9 mouse cellular contexts compared by ENCODE assay signal in genomic region chr2:118542971-118543573, GRCm38 (mm10). TPM values are rescaled to one million over a fixed set of nuclear protein-coding genes. Genes with fewer than 3 reads are reported as not detected.
DNase-seq lines count a peak whose midpoint lies in the region; ATAC-seq and TF ChIP-seq lines count a peak whose summit lies in the region.
"Had no signal": no experiment of that assay in that cellular context is flagged by ENCODE, and none has a peak within 500 bp of the region (broad histone marks: within the 10 kb centered on the region; RNA-seq: fewer than 3 reads in every experiment).

No protein-coding gene starts in this region.

- no peak for ATAC-seq in kidney, embryonic 14.5 days (ENCODE audit: low FRiP score, low TSS enrichment)
- ATAC-seq in kidney, postnatal 0 days (replicated peaks; ENCODE audit: low FRiP score, low read depth): no peak
- ATAC-seq in megakaryocyte-erythroid progenitor cell, adult 5-6 weeks (replicated peaks; ENCODE audit: low FRiP score, low TSS enrichment, poor library complexity, severe bottlenecking): no peak

- no peak overlapping the region for H3K9ac ChIP-seq in kidney, embryonic 14.5 days (ENCODE audit: low read depth, low read length)
- no peak overlapping the region for H3K9ac ChIP-seq in kidney, postnatal 0 days (ENCODE audit: low read depth, low read length)
- H3K9ac ChIP-seq: neural tube, embryonic 12.5 days had no signal

- peaks cover 8% of the 10 kb centered on the region; the same call in 1 of the 2 replicates for H3K36me3 ChIP-seq in kidney, embryonic 14.5 days (ENCODE audit: control insufficient read depth, insufficient read depth, low read length)
- no peaks in the 10 kb centered on the region for H3K36me3 ChIP-seq in kidney, postnatal 0 days (ENCODE audit: insufficient read depth, low read length)

- H3K4me2 ChIP-seq in kidney, embryonic 14.5 days (replicated peaks; ENCODE audit: low read depth, low read length): no peak overlapping the region; the same call in 1 of the 2 replicates
- H3K4me2 ChIP-seq in kidney, postnatal 0 days (ENCODE audit: low read length): no peak overlapping the region

- TF ChIP-seq POLR2A in brain, embryonic 14.5 days (IDR thresholded peaks at IDR 0.05; ENCODE audit: borderline replicate concordance, extremely low read depth, insufficient read depth, insufficient read length, poor library complexity, severe bottlenecking): no peak

- 96% methylated on average over 1 of the region's 1 CpGs for WGBS in kidney, embryonic 14.5 days
- WGBS in kidney, postnatal 0 days: 58% methylated on average over 1 of the region's 1 CpGs

- no peak for DNase-seq in kidney, postnatal 14 days
- peak; percentile 30 for DNase-seq in ES-CJ7 (ENCODE audit: low read depth, low spot score)
- no peak for DNase-seq in brain, embryonic 14.5 days (ENCODE audit: low read depth)
- no peak for DNase-seq in kidney, postnatal 0 days (ENCODE audit: low spot score)
- DNase-seq in thymus, postnatal 25 days: no peak
- no peak for DNase-seq in spleen, adult 18-20 months

- peak; percentile 25; the same call in 1 of the 2 replicates for TF ChIP-seq CTCF in brain, embryonic 14.5 days (IDR thresholded peaks at IDR 0.05; ENCODE audit: borderline replicate concordance, extremely low read depth, insufficient read depth, insufficient read length)
- peak; percentile 54 for TF ChIP-seq CTCF in kidney, postnatal 0 days (IDR thresholded peaks at IDR 0.05; ENCODE audit: low read depth)

- H3K27me3 ChIP-seq in kidney, embryonic 14.5 days (ENCODE audit: control insufficient read depth, insufficient read depth, low read length): no peaks in the 10 kb centered on the region
- H3K27me3 ChIP-seq in kidney, postnatal 0 days (ENCODE audit: insufficient read depth, low read length): no peaks in the 10 kb centered on the region
- H3K27me3 ChIP-seq: neural tube, embryonic 12.5 days had no signal

- H3K4me3 ChIP-seq in kidney, embryonic 14.5 days (ENCODE audit: low read length): no peak overlapping the region
- no peak overlapping the region for H3K4me3 ChIP-seq in kidney, postnatal 0 days (replicated peaks; ENCODE audit: low read depth, low read length)
- H3K4me3 ChIP-seq: neural tube, embryonic 12.5 days had no signal

- H3K27ac ChIP-seq in kidney, embryonic 14.5 days (ENCODE audit: low read depth, low read length): peak overlapping the region; percentile 74; the same call in 1 of the 2 replicates
- peak overlapping the region; percentile 78; the same call in 1 of the 2 replicates for H3K27ac ChIP-seq in kidney, postnatal 0 days
- H3K27ac ChIP-seq: neural tube, embryonic 12.5 days had no signal

- H3K4me1 ChIP-seq in kidney, embryonic 14.5 days (ENCODE audit: control insufficient read depth, insufficient read depth, low read length): peaks cover 82% of the 10 kb centered on the region
- peaks cover 77% of the 10 kb centered on the region for H3K4me1 ChIP-seq in kidney, postnatal 0 days (replicated peaks; ENCODE audit: insufficient read depth, low read length)

- H3K9me3 ChIP-seq in kidney, embryonic 14.5 days (ENCODE audit: control insufficient read depth, low read length): no peaks in the 10 kb centered on the region
- H3K9me3 ChIP-seq in kidney, postnatal 0 days (replicated peaks; ENCODE audit: low read length): no peaks in the 10 kb centered on the region
- H3K9me3 ChIP-seq: neural tube, embryonic 12.5 days had no signal

RNA-seq across cellular contexts. Expression of gene Bmf, which starts 6.4 kb away (rescaled TPM):
- 6.0 and 9.6 TPM in 2 replicates for polyA plus RNA-seq in kidney, embryonic 14.5 days (2014; fragmentation: Nextera tagmentation; extraction: Ambion mirVana)
- 10.6 and 13.7 TPM in 2 replicates for polyA plus RNA-seq in brain, embryonic 14.5 days (2012; rRNA removed)
- polyA plus RNA-seq in kidney, postnatal 0 days (2015; fragmentation: Nextera tagmentation; extraction: Ambion mirVana): 4.2 and 5.3 TPM in 2 replicates
- 1.2 TPM in 1 of 2 replicates, not detected in the other for total RNA-seq in megakaryocyte-erythroid progenitor cell, adult 5-6 weeks (2014; fragmentation: Nextera tagmentation)
- total RNA-seq in megakaryocyte-erythroid progenitor cell, adult 5-6 weeks (2017): 1.3 and 2.1 TPM in 2 replicates

RNA-seq across cellular contexts. Expression of gene Bub1b, which starts 54.9 kb away (rescaled TPM):
- polyA plus RNA-seq in kidney, embryonic 14.5 days (2014; fragmentation: Nextera tagmentation; extraction: Ambion mirVana): 63.7 and 107 TPM in 2 replicates
- polyA plus RNA-seq in brain, embryonic 14.5 days (2012; rRNA removed): 18.9 and 30.6 TPM in 2 replicates
- polyA plus RNA-seq in kidney, postnatal 0 days (2015; fragmentation: Nextera tagmentation; extraction: Ambion mirVana): 28.7 and 34.2 TPM in 2 replicates
- 51.3 and 64.1 TPM in 2 replicates for total RNA-seq in megakaryocyte-erythroid progenitor cell, adult 5-6 weeks (2014; fragmentation: Nextera tagmentation)
- 89.9 and 103 TPM in 2 replicates for total RNA-seq in megakaryocyte-erythroid progenitor cell, adult 5-6 weeks (2017)
